Mouse (Mus musculus) embryonic facial prominence, embryonic 14.5 days (tissue): Measurements from ENCODE around the gene Car9. TPM values are rescaled to one million over a fixed set of nuclear protein-coding genes. Genes with fewer than 3 reads are reported as not detected.
A peak's percentile ranks its signal among the peaks of the same experiment; 100 is the strongest.

Experiments used
- ATAC-seq: fragments of 200-750 bp; cut with Nextera tagmentation; 2 replicates; pipeline ENCODE4 v1.8.0; 2017; ENCODE audit warnings: low read depth, moderate number of reproducible peaks, moderate TSS enrichment
- DNase-seq: peaks from one replicate; pipeline ENCODE4 v3.0.0-alpha.2; 2015; ENCODE audit warnings: low spot score
- H3K27ac ChIP-seq: fragments of 300-500 bp; sonication (generic); replicated peaks from 2 replicates; pipeline ENCODE4 v1.5.1; 2014; ENCODE audit warnings: low read depth, mild to moderate bottlenecking, low read length, moderate library complexity
- H3K27me3 ChIP-seq: fragments of 300-500 bp; sonication (generic); replicated peaks from 2 replicates; pipeline ENCODE4 v1.6.1; 2014; ENCODE audit warnings: low read length; ENCODE audit not compliant: control insufficient read depth, insufficient read depth
- H3K36me3 ChIP-seq: fragments of 300-500 bp; sonication (generic); 2 replicates; pipeline ENCODE4 v1.6.1; 2014; ENCODE audit warnings: low read length, mixed read lengths; ENCODE audit not compliant: control insufficient read depth, insufficient read depth
- H3K4me1 ChIP-seq: fragments of 300-500 bp; sonication (generic); 2 replicates; pipeline ENCODE4 v1.6.1; 2014; ENCODE audit warnings: antibody characterized with exemption, low read length; ENCODE audit not compliant: control insufficient read depth, insufficient read depth
- H3K4me2 ChIP-seq: fragments of 300-500 bp; sonication (generic); 2 replicates; pipeline ENCODE4 v1.6.1; 2014; ENCODE audit warnings: low read depth, mild to moderate bottlenecking, low read length, moderate library complexity, mixed read lengths
- H3K4me3 ChIP-seq: fragments of 300-500 bp; sonication (generic); 2 replicates; pipeline ENCODE4 v1.5.1; 2014; ENCODE audit warnings: low read depth, mild to moderate bottlenecking, low read length
- H3K9ac ChIP-seq: fragments of 300-500 bp; sonication (generic); 2 replicates; pipeline ENCODE4 v1.6.1; 2014; ENCODE audit warnings: low read depth, mild to moderate bottlenecking, low read length, moderate library complexity, mixed read lengths
- H3K9me3 ChIP-seq: fragments of 300-500 bp; sonication (generic); 2 replicates; pipeline ENCODE4 v1.6.1; 2016; ENCODE audit warnings: low read length; ENCODE audit not compliant: control insufficient read depth
- WGBS: fragments of 180-500 bp; shearing (Covaris S2); extraction: QIAGEN DNeasy Blood & Tissue Kit; methylation state at CpG from one replicate; pipeline ENCODE4 v1.1.7; 2014; 5-methylcytosine and 5-hydroxymethylcytosine counted together
- polyA plus RNA-seq: library from polyadenylated mRNA; unstranded; fragments of >200 nt; fragmentation: Nextera tagmentation; extraction: Ambion mirVana; gene quantifications from 2 replicates; pipeline ENCODE4 v1.2.1, GENCODE M21; 2014

Gene Car9
- polyA plus RNA-seq, 1 experiment from 2014 or later, result 0.43 TPM

- no peak for ATAC-seq
- peaks cover 23% of the 10 kb centered on the region for H3K36me3 ChIP-seq
- H3K27ac ChIP-seq, result no peak overlapping the region
- H3K4me2 ChIP-seq, result no peak overlapping the region
- H3K4me3 ChIP-seq, result no peak overlapping the region
- no peaks in the 10 kb centered on the region for H3K9me3 ChIP-seq
- no peak for DNase-seq
- no peak overlapping the region for H3K9ac ChIP-seq
- 67% methylated on average over 5 of the region's 5 CpGs for WGBS
- peaks cover 11% of the 10 kb centered on the region for H3K4me1 ChIP-seq
- peaks cover 9% of the 10 kb centered on the region for H3K27me3 ChIP-seq
These were observed 21.1 kb downstream of the Car9 start for GRCm38 (mm10) chr4:43527880-43528279.

GRCm38 (mm10) chr4:43528487-43528886 lies 21.7 kb downstream of the Car9 start:
- Histone ChIP-seq H3K27me3 (peaks cover 7% of the 10 kb centered on the region), H3K9ac (no peak overlapping the region), H3K36me3 (peaks cover 29% of the 10 kb centered on the region), H3K27ac (no peak overlapping the region), H3K9me3 (no peaks in the 10 kb centered on the region), H3K4me1 (peaks cover 6% of the 10 kb centered on the region), H3K4me3 (no peak overlapping the region), H3K4me2 (no peak overlapping the region)
- 81% methylated on average over 9 of the region's 9 CpGs for WGBS
- DNase-seq, result no peak
- no peak for ATAC-seq

- Histone ChIP-seq H3K9ac (no peak overlapping the region), H3K4me3 (no peak overlapping the region), H3K4me2 (no peak overlapping the region), H3K4me1 (no peaks in the 10 kb centered on the region), H3K27me3 (no peaks in the 10 kb centered on the region), H3K27ac (no peak overlapping the region), H3K9me3 (no peaks in the 10 kb centered on the region), H3K36me3 (peaks cover 45% of the 10 kb centered on the region)
- WGBS, result 54% methylated on average over 8 of the region's 8 CpGs
- peak; percentile 48 for DNase-seq
- ATAC-seq, result peak; percentile 38; the same call in 1 of the 2 replicates
These were observed 23.3 kb downstream of the Car9 start for GRCm38 (mm10) chr4:43530081-43530501.

- H3K36me3 ChIP-seq, result peaks cover 50% of the 10 kb centered on the region
- 22% methylated on average over 7 of the region's 7 CpGs for WGBS
These were observed 23.8 kb downstream of the Car9 start for GRCm38 (mm10) chr4:43530581-43530980.

GRCm38 (mm10) chr4:43533270-43533669 lies 26.5 kb downstream of the Car9 start:
- no peak overlapping the region for H3K4me3 ChIP-seq
- no peaks in the 10 kb centered on the region for H3K27me3 ChIP-seq
- ATAC-seq, result no peak
- H3K36me3 ChIP-seq, result peaks cover 77% of the 10 kb centered on the region
- no peak overlapping the region for H3K4me2 ChIP-seq
- no peak overlapping the region for H3K9ac ChIP-seq
- H3K4me1 ChIP-seq, result no peaks in the 10 kb centered on the region
- no peak for DNase-seq
- no peak overlapping the region for H3K27ac ChIP-seq
- no peaks in the 10 kb centered on the region for H3K9me3 ChIP-seq
- 83% methylated on average over 9 of the region's 9 CpGs for WGBS

More at GRCm38 (mm10) chr4:43530581-43530980, 23.8 kb downstream of the Car9 start:
- H3K4me2 ChIP-seq, result no peak overlapping the region
- peak; percentile 82 for DNase-seq
- H3K27me3 ChIP-seq, result no peaks in the 10 kb centered on the region
- ATAC-seq, result no peak
- no peaks in the 10 kb centered on the region for H3K9me3 ChIP-seq
- no peak overlapping the region for H3K4me3 ChIP-seq
- no peak overlapping the region for H3K27ac ChIP-seq
- H3K9ac ChIP-seq, result no peak overlapping the region
- H3K4me1 ChIP-seq, result no peaks in the 10 kb centered on the region

- DNase-seq, result no peak
- H3K36me3 ChIP-seq, result peaks cover 100% of the 10 kb centered on the region
- WGBS, result 89% methylated on average over 8 of the region's 8 CpGs
These were observed 28.9 kb downstream of the Car9 start for GRCm38 (mm10) chr4:43535628-43536027.

GRCm38 (mm10) chr4:43536031-43536430 lies 29.3 kb downstream of the Car9 start:
- no peak for ATAC-seq
- no peak overlapping the region for H3K27ac ChIP-seq
- H3K4me1 ChIP-seq, result no peaks in the 10 kb centered on the region
- DNase-seq, result no peak
- H3K4me2 ChIP-seq, result no peak overlapping the region
- no peaks in the 10 kb centered on the region for H3K9me3 ChIP-seq
- H3K4me3 ChIP-seq, result no peak overlapping the region
- no peak overlapping the region for H3K9ac ChIP-seq
- 92% methylated on average over 9 of the region's 9 CpGs for WGBS
- no peaks in the 10 kb centered on the region for H3K27me3 ChIP-seq
- peaks cover 100% of the 10 kb centered on the region for H3K36me3 ChIP-seq

More at GRCm38 (mm10) chr4:43535628-43536027, 28.9 kb downstream of the Car9 start:
- Histone ChIP-seq H3K4me3 (no peak overlapping the region), H3K27me3 (no peaks in the 10 kb centered on the region), H3K27ac (no peak overlapping the region), H3K9me3 (no peaks in the 10 kb centered on the region), H3K9ac (no peak overlapping the region), H3K4me1 (no peaks in the 10 kb centered on the region), H3K4me2 (no peak overlapping the region)
- no peak for ATAC-seq

- Histone ChIP-seq H3K36me3 (peaks cover 100% of the 10 kb centered on the region), H3K9me3 (no peaks in the 10 kb centered on the region), H3K4me3 (no peak overlapping the region), H3K27me3 (no peaks in the 10 kb centered on the region), H3K4me1 (no peaks in the 10 kb centered on the region), H3K9ac (no peak overlapping the region), H3K4me2 (no peak overlapping the region), H3K27ac (no peak overlapping the region)
- DNase-seq (peak; percentile 29), ATAC-seq (peak; percentile 39; the same call in 1 of the 2 replicates)
- WGBS, result 44% methylated on average over 2 of the region's 3 CpGs
These were observed 35.3 kb downstream of the Car9 start for GRCm38 (mm10) chr4:43542044-43542443.

- 88% methylated on average over 11 of the region's 12 CpGs for WGBS
- Histone ChIP-seq H3K27me3 (no peaks in the 10 kb centered on the region), H3K27ac (no peak overlapping the region), H3K4me1 (no peaks in the 10 kb centered on the region), H3K9ac (no peak overlapping the region), H3K4me3 (no peak overlapping the region), H3K36me3 (peaks cover 100% of the 10 kb centered on the region), H3K9me3 (no peaks in the 10 kb centered on the region), H3K4me2 (no peak overlapping the region)
- DNase-seq (no peak), ATAC-seq (no peak)
These were observed 39.7 kb downstream of the Car9 start for GRCm38 (mm10) chr4:43546375-43547047.
